8 mouse cellular contexts compared by ENCODE assay signal in the genomic region with DNA sequence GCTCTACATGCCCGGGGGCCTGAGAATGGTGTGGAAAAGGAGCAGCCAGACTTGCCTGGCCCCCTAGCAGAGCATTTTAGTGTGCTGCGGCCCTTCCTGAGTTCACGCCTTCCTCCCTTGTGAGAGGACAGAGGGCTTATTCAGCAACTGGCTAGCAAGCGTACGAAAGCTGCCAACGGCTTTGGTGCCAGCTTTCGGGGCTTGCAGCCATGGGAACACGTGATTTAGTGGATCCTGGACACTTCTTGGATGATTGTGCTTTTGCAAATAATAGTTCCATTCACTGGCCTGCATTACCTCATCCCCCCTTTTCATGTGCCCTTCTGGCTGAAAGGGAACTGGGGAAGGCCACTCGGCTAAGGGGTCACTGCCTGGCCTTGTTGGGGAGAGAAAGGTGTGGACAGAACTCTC. TPM values are rescaled to one million over a fixed set of nuclear protein-coding genes. Genes with fewer than 3 reads are reported as not detected.
DNase-seq lines count a peak whose midpoint lies in the region; ATAC-seq and TF ChIP-seq lines count a peak whose summit lies in the region.

No protein-coding gene starts in this region.

- H3K4me3 ChIP-seq in hindbrain, embryonic 13.5 days = no peak overlapping the region
- no peak overlapping the region for H3K4me3 ChIP-seq in hindbrain, embryonic 11.5 days (ENCODE audit: low read depth, low read length)
- H3K4me3 ChIP-seq in limb, embryonic 15.5 days = no peak overlapping the region
- no peak overlapping the region for H3K4me3 ChIP-seq in testis, adult 2 months (ENCODE audit: control insufficient read depth, low read depth, low read length)

- peaks cover 45% of the 10 kb centered on the region for H3K4me1 ChIP-seq in hindbrain, embryonic 13.5 days (replicated peaks)
- peaks cover 5% of the 10 kb centered on the region; the same call in 1 of the 2 replicates for H3K4me1 ChIP-seq in hindbrain, embryonic 11.5 days (replicated peaks; ENCODE audit: control insufficient read depth, insufficient read depth, low read length)
- H3K4me1 ChIP-seq in limb, embryonic 15.5 days = peaks cover 32% of the 10 kb centered on the region
- H3K4me1 ChIP-seq in testis, adult 2 months (ENCODE audit: control insufficient read depth, insufficient read depth, low read length) = peaks cover 8% of the 10 kb centered on the region

- H3K9me3 ChIP-seq in hindbrain, embryonic 13.5 days = no peaks in the 10 kb centered on the region
- H3K9me3 ChIP-seq in hindbrain, embryonic 11.5 days (ENCODE audit: control insufficient read depth, low read length) = 0 out of 2 replicates have a peak, but pooled peaks cover 4% of the 10 kb centered on the region
- H3K9me3 ChIP-seq in limb, embryonic 15.5 days = no peaks in the 10 kb centered on the region

- no peak for DNase-seq in hindbrain, embryonic 11.5 days (ENCODE audit: low spot score)
- peak; percentile 92 to 93 for DNase-seq in cerebellum, postnatal 10 days
- DNase-seq in gastrocnemius, postnatal 25 days = peak; percentile 54
- DNase-seq in kidney, adult 9 months = peak; percentile 91
- no peak for DNase-seq in lung, postnatal 14 days

- no peak for TF ChIP-seq CTCF in testis, adult 2 months (IDR thresholded peaks at IDR 0.05; ENCODE audit: control insufficient read depth, insufficient read depth, insufficient replicate concordance, low read depth, low read length)

- peak overlapping the region; percentile 89 for H3K27ac ChIP-seq in hindbrain, embryonic 13.5 days
- no peak overlapping the region for H3K27ac ChIP-seq in hindbrain, embryonic 11.5 days (ENCODE audit: low read depth, low read length)
- H3K27ac ChIP-seq in limb, embryonic 15.5 days = peak overlapping the region; percentile 80
- 0 out of 2 replicates have a peak overlapping the region, but pooled peaks have one; percentile 10 for H3K27ac ChIP-seq in testis, adult 2 months (ENCODE audit: control insufficient read depth, insufficient read depth, low read depth, low read length)

- H3K4me2 ChIP-seq in hindbrain, embryonic 13.5 days = 0 out of 2 replicates have a peak overlapping the region, but pooled peaks have one; percentile 20
- H3K4me2 ChIP-seq in hindbrain, embryonic 11.5 days (replicated peaks; ENCODE audit: low read depth, low read length) = no peak overlapping the region
- H3K4me2 ChIP-seq in limb, embryonic 15.5 days = no peak overlapping the region

- H3K36me3 ChIP-seq in hindbrain, embryonic 13.5 days = peaks cover 48% of the 10 kb centered on the region
- peaks cover 24% of the 10 kb centered on the region for H3K36me3 ChIP-seq in hindbrain, embryonic 11.5 days (ENCODE audit: control insufficient read depth, insufficient read depth, low read length)
- H3K36me3 ChIP-seq in limb, embryonic 15.5 days = peaks cover 61% of the 10 kb centered on the region
- peaks cover 5% of the 10 kb centered on the region for H3K36me3 ChIP-seq in testis, adult 2 months (ENCODE audit: control insufficient read depth, insufficient read depth, low read length)

- WGBS in hindbrain, embryonic 13.5 days = 74% methylated on average over 9 of the region's 9 CpGs
- WGBS in hindbrain, embryonic 11.5 days = 85% methylated on average over 9 of the region's 9 CpGs
- 84% methylated on average over 9 of the region's 9 CpGs for WGBS in limb, embryonic 15.5 days

- ATAC-seq in hindbrain, embryonic 13.5 days (ENCODE audit: low FRiP score) = peak; percentile 70
- ATAC-seq in hindbrain, embryonic 11.5 days (ENCODE audit: low FRiP score) = no peak
- peak; percentile 53 for ATAC-seq in limb, embryonic 15.5 days (ENCODE audit: insufficient number of reproducible peaks, low FRiP score, low TSS enrichment, low read depth)

- H3K27me3 ChIP-seq in hindbrain, embryonic 13.5 days = no peaks in the 10 kb centered on the region
- no peaks in the 10 kb centered on the region for H3K27me3 ChIP-seq in hindbrain, embryonic 11.5 days (ENCODE audit: control insufficient read depth, insufficient read depth, low read length)
- no peaks in the 10 kb centered on the region for H3K27me3 ChIP-seq in limb, embryonic 15.5 days
- H3K27me3 ChIP-seq in testis, adult 2 months (ENCODE audit: control insufficient read depth, insufficient read depth, low read length) = no peaks in the 10 kb centered on the region

- no peak overlapping the region for H3K9ac ChIP-seq in hindbrain, embryonic 13.5 days
- no peak overlapping the region for H3K9ac ChIP-seq in hindbrain, embryonic 11.5 days (ENCODE audit: low read depth, low read length)
- no peak overlapping the region for H3K9ac ChIP-seq in limb, embryonic 15.5 days

- TF ChIP-seq POLR2A in testis, adult 2 months (IDR thresholded peaks at IDR 0.05; ENCODE audit: control insufficient read depth, low read depth, low read length) = no peak

RNA-seq across cellular contexts. Expression of gene Dbi, which starts 5.2 kb away (rescaled TPM):
- polyA plus RNA-seq in hindbrain, embryonic 13.5 days (2015; fragmentation: Nextera tagmentation; extraction: Ambion mirVana) = 1,104 and 1,361 TPM in 2 replicates
- 642 and 669 TPM in 2 replicates for polyA plus RNA-seq in hindbrain, embryonic 11.5 days (2014; fragmentation: Nextera tagmentation; extraction: Ambion mirVana)
- total RNA-seq in gastrocnemius, postnatal 25 days (2021) = 100 to 1,000 TPM; 177 to 210 TPM
- 1,033 and 1,050 TPM in 2 replicates for polyA plus RNA-seq in limb, embryonic 15.5 days (2015; fragmentation: Nextera tagmentation; extraction: Ambion mirVana)
- 79.0 and 90.5 TPM in 2 replicates for polyA plus RNA-seq in testis, adult 2 months (2012; rRNA removed)

RNA-seq across cellular contexts. Expression of gene 3110009E18Rik, which starts 5.3 kb away (rescaled TPM):
- polyA plus RNA-seq in hindbrain, embryonic 13.5 days (2015; fragmentation: Nextera tagmentation; extraction: Ambion mirVana) = 20.1 and 21.6 TPM in 2 replicates
- polyA plus RNA-seq in hindbrain, embryonic 11.5 days (2014; fragmentation: Nextera tagmentation; extraction: Ambion mirVana) = 21.9 and 26.1 TPM in 2 replicates
- total RNA-seq in gastrocnemius, postnatal 25 days (2021) = 1 to 10 TPM; 4.9 to 5.4 TPM
- 15.1 and 17.4 TPM in 2 replicates for polyA plus RNA-seq in limb, embryonic 15.5 days (2015; fragmentation: Nextera tagmentation; extraction: Ambion mirVana)
- 5.6 and 8.4 TPM in 2 replicates for polyA plus RNA-seq in testis, adult 2 months (2012; rRNA removed)

RNA-seq across cellular contexts. Expression of gene Tmem37, which starts 41.8 kb away (rescaled TPM):
- polyA plus RNA-seq in hindbrain, embryonic 13.5 days (2015; fragmentation: Nextera tagmentation; extraction: Ambion mirVana) = 7.9 and 8.0 TPM in 2 replicates
- 8.8 and 10.6 TPM in 2 replicates for polyA plus RNA-seq in hindbrain, embryonic 11.5 days (2014; fragmentation: Nextera tagmentation; extraction: Ambion mirVana)
- 10 to 100 TPM; 11.2 to 16.5 TPM for total RNA-seq in gastrocnemius, postnatal 25 days (2021)
- polyA plus RNA-seq in limb, embryonic 15.5 days (2015; fragmentation: Nextera tagmentation; extraction: Ambion mirVana) = 7.6 and 9.4 TPM in 2 replicates
- polyA plus RNA-seq in testis, adult 2 months (2012; rRNA removed) = 9.3 and 21.3 TPM in 2 replicates

Comparison
In these comparisons a context has a peak if more than half of its experiments do, and no peak if none do; other contexts are left out.
1. DNase-seq: peak in cerebellum, postnatal 10 days (2 of 2), gastrocnemius, postnatal 25 days (single experiment) and kidney, adult 9 months (single experiment); none in hindbrain, embryonic 11.5 days (single experiment) and lung, postnatal 14 days (single experiment).